Mouse (Mus musculus) right cerebral cortex, postnatal 25 days (tissue): ENCODE data around the gene Xrcc6.

Source experiments
- DNase-seq: peaks from one replicate; pipeline ENCODE4 v3.0.0; 2022

Xrcc6 gene

GRCm38 (mm10) chr15:81987646-81988045 is at the start of gene Xrcc6:
Xrcc6 (plus strand) TSS chr15:81987835.
- no peak for DNase-seq

DNA sequence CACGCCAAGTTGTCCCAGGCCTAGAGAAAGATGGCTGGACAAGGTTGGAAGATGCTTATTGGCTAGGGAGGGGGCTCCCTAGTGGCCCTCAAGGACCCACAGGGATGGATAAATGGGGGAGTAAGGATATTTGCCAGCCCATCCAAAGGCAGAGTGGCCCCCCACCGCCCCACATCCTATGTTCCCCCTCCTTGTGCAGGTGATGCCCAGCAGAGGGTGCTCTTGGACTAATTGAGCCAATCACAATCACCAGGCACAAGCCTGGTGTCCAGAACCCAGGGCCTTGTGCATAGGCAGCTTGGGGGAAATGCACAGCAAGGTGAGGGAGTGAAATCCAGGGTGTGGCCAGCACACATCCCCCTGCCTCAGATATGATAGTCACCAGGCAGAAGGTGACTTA is 49.4 kb upstream of the Xrcc6 start:
- DNase-seq = no peak

DNA sequence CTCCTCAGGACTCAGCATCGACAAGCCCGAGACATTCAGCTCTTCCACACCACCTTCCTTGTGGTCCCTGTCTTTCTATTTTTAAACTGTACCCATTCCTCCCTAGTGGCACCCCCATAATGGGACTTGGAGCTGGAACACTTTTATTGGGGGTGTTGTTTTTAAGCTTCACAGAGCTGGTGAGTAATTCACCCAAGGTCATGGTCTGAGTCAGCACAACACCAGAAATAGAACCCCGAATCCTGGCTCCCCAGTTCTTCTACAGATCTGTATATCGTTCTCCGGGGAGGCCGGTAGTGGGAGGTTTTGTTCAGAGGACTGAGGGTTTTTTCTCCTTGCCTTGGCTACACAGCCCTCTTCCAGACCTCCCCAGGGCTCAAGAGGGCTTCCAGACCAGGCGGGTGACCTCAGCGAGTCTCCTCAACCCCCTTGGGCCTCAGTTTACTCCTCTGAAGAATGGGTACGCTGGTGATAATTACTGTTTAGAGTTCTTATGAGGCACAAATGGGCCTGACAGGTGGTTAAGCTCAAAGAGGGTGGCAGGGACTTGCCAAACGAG is 48.4 kb upstream of the Xrcc6 start:
- DNase-seq = no peak

DNA sequence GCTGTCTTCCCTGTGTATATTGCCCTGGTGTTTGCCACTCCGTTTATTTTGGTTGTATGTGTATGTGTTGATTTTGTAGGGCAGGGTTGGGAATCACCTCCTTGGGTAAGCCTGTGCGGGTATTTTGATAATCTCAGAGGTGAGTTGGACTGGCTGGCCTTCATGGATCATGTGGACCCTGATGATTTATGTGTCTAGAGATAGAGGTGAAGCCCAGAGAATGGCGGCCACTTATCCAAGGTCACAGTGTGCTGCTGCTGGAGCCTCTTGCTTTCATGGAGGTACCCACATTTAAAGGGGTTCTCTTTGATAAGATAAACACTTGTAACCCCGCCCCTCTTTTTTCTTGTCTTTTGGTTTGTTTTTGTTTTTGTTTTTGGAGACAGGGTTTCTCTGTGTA is 47.9 kb upstream of the Xrcc6 start:
- no peak for DNase-seq

DNA sequence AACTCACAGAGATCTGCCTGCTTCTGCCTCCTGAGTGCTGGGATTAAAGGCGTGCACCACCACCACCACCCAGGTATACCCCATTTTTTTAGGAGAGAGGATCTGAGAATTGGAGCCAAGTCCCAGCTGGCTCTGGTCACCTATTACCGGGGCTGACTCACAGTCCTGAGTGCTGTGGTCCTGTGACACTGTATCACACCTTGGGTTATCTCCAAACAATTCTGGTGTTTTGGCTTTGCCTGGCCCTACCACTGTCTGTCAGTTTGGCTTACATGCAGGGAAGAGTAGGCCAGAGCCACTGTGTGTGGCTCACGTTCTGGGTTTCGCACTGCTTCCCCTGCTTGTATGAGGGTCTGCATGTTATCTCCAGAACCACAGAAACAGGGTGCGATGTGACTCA is 47.4 kb upstream of the Xrcc6 start:
- DNase-seq = no peak

DNA sequence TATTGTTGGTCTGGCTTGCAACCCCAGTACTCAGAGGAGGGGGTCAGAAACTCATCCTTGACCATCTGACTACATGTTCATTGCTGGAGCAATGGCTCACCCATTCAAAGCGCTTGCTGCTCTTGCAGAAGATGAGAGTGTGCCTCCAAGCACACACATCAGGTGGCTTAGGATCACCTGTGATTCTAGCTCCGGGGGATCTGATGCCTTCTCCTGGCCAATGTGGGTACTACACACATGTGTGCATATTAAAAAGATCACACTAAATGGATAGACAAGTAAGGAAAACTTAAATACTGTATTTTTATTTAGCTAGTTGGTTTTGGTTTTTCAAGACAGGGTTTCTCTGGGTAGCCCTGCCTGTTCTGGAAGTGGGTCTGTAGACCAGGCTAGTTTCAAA is 46.6 kb upstream of the Xrcc6 start:
- DNase-seq = no peak

GRCm38 (mm10) chr15:81943176-81943749 is 44.4 kb upstream of the Xrcc6 start:
- DNase-seq = no peak

DNA sequence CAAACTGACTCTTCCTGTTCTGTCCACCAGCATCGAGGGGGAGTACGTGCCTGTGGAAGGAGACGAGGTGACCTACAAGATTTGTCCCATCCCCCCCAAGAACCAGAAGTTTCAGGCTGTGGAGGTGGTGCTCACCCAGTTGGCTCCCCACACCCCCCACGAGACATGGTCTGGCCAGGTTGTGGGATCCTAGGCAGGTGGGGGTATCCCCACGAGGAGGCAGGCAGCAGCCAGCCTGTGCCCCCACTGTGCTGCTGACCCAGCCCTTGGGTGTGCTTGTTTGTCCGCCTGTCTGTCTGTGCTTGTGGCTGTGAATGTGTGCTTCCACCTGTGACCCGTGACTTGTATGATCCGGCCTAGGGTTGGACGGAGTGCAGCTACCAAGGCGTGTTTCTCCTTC is 38.6 kb upstream of the Xrcc6 start:
- no peak for DNase-seq

GRCm38 (mm10) chr15:81949476-81950131 is 38.0 kb upstream of the Xrcc6 start:
- DNase-seq = no peak

GRCm38 (mm10) chr15:81950716-81951115 is 36.9 kb upstream of the Xrcc6 start:
- no peak for DNase-seq

DNA sequence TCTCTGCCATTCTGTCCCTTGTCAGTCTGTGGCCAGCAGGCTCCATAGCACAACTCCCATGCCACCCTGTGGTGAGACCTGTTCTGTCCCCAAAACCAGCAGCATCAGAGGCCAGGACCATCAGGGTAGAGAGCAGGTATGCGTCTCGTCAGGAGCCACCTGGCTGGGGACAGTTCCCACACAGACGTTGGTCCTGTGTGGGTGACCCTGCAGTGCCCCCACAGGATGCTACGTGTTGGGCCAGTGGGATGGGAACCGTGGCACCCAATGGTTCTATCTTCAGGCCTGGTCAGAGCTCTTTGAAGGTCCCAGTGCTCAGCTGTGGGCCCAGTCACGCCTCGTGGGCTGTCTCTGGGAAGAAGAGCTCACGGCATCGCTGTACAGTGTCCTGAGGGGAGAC is 36.5 kb upstream of the Xrcc6 start:
- no peak for DNase-seq

DNA sequence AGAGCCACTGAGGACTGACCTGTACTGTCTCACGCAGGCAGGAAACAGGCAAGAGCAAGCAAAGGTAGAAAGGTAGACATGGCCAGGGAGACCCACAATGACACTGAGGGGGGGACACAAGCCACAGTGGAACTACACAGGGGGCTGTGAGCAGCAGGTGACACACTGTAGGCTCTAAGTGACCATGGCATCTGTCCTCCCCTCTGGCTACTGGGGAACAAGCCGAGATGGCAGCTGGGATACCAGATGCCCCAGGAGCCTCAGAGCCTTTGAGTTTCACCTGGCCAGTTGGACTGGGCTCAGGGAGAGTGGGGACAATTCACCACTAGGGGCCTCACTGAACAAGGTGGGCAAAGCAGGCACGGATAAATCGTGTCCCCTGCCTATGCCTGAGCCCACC is 35.3 kb upstream of the Xrcc6 start:
- DNase-seq = no peak

- no peak for DNase-seq
Observed at GRCm38 (mm10) chr15:81954151-81954583, 33.5 kb upstream of the Xrcc6 start.

DNA sequence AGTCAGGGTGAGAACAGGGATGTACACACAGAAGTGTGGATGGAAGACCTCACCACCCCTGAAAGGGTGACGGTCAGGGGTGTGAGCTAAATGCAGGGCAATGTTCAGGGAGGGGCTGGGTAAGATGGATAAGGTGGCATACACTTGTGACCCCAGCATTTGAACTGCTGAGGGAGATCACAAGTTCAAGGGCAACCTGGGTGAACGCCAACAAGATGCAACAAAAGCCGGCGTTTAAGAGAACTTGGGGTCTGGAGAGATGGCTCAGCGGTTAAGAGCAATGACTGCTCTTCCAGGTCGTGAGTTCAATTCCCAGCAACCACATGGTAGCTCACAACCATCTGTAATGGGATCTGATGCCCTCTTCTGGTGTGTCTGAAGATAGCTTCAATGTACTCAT is 32.9 kb upstream of the Xrcc6 start:
- no peak for DNase-seq

GRCm38 (mm10) chr15:81955414-81955813 is 32.2 kb upstream of the Xrcc6 start:
- no peak for DNase-seq

DNA sequence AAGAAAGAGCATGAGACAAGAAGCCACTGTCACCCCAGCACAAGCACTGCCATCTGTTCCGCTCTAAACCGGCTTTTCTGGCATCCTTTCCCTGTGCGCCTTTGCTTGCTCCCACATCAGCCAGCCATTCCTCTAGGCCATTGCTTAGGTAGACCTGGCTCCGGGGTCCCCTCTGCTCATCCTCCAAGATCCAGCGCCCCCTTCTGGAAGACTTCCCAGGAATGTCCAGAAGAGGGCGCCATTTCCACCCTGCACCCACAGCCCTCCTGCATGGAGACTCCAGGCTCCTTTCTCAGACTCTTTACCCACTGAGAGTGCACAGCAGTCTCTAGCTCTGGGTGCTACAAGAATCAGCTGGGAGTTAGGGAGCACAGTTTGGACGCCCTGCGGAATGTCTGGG is 31.2 kb upstream of the Xrcc6 start:
- DNase-seq = peak; percentile 47

- DNase-seq = no peak
Observed at GRCm38 (mm10) chr15:81957598-81957997, 30.0 kb upstream of the Xrcc6 start.

DNA sequence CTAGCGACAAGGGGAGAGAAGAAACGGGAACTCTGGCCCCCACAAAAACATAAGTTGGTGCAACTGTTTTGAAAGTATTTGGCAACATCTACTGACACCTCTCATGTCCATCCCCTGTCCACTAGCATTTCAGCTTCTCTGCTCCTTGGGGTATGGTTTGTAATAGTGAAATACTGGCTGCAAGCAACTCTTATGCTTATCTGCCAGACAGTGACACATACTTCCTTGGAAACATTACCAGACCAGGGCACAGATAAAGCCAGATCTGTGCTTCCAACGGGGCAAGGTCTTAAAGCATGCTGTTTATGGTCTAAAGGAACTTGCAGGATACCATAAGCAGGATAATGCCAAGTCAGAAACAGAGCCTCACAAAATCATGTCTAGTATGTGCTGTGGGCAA is 28.7 kb upstream of the Xrcc6 start:
- DNase-seq = no peak

DNA sequence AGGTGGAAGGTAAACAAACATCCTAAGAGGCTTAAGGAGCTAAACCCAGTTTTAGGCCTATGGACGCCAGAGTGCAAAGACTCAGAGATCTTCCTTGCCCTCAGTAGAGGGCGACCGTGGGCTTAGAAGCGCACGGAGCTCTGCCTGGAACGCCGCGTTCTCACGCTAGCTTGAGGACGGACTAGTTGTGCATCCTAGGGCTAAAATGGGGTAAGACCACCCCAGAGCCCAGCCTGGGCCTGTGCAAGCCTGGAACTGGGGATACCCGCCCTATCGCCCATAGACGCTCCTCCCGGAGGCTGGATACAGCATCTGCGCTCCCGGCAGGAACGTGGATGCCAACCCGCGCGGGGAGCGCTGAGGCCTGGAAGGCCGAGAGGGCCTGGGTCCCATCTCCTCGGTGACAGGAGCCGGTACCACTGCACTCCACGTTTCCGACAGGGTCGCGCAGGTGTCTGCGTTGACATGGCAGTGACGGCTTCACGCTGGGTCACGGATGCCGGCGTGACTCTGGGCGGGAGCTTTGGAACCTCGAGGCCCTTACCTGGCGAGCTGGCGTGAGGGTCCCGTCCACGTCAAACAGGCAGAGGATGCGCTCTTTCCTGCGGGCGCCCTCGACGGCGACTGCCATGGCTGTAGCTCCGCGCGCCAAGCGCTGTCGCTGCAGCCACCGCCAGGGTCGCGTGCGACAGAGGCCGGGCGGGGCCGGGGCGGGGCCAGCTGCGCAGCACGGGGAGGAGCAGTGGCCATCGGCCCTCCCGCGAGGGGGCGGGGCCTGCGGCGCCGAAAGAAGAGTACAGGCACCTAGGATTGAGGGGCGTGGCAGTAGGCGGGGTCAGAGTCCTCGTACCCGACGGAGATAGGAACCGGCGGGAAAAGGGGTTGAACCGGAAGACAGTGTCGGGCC is 27.2 kb upstream of the Xrcc6 start, which contains the start of gene Pmm1:
Gene Pmm1 (minus strand): TSS at position 760 of the 907 bp plus-strand sequence.
- peak; percentile 97 for DNase-seq

DNA sequence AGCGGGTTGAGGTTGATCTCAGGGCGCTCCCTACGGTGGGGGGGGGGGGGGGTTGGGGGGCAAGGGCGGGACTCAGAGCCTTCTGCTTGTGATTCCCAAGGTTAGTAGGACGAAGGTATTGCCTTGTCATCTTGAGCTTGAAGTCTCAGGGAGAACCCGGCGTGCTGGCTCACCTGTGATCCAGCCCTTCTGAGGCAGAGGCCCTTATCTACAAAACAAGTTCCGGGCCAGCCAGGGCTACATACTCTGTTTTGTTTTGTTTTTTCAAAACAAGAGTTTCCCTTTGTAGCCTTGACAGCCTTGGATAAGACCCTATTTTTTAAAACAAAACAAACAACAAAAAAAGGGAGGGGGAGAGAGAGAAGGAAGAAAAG is 26.6 kb upstream of the Xrcc6 start:
- no peak for DNase-seq

DNA sequence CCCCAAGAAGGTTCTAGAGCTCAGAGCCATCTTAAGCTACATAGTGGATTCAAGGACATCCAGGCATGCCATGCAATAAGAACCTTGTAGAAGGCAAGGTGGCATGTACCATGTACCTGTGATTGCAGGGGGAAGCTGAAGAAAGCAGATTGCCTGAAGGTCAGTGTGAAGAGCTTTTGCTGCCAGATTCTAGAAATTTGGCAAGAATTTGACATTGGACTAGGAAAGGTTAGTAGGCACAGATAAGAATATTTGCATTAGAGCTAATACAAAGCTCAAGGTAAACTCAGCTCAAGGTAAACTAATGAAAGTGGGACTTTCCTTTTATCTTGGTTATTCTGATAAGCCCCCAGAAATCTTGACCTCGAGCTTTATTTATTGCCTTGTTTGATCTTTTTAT is 23.4 kb upstream of the Xrcc6 start:
- DNase-seq = no peak

DNA sequence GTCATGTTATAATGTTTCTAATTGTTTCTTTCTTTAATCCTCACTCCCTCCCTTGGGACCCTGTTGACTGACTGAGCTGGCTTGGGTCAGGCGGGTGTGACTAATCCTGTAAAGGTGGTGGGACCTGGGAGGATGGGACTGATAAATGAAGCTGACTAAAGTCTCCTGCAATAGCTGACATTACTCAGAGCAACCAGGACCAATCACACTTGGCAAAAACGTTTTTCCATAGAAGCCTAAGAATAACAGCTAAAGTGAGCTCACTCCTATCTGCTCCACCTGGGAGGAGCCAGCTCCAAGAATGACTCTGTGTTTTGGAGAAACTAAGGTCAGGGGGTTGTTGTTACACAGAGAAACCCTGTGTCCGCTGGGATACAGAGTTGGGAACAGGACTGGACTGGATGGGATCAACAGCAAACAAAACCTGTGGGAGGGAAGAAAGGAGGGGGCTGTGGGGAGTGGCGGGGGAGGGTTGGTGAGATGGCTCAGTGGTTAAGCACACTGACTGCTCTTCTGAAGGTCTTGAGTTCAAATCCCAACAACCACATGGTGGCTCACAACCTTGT is 22.6 kb upstream of the Xrcc6 start:
- no peak for DNase-seq
